Mouse (Mus musculus) spleen, adult 2 months (tissue): Measurements from ENCODE around the gene Srebf2.

ENCODE experiments used
- CTCF ChIP-seq: fragments of 200-500 bp; IDR thresholded peaks from 2 replicates; pipeline ENCODE4 v1.5.1; 2011; ENCODE audit warnings: mild to moderate bottlenecking, inconsistent platforms; ENCODE audit not compliant: insufficient read depth, insufficient read length, insufficient replicate concordance; ENCODE audit errors: extremely low read depth
- POLR2A ChIP-seq: fragments of 200-500 bp; IDR thresholded peaks from 2 replicates; pipeline ENCODE4 v1.6.1; 2011; ENCODE audit warnings: low read depth, low read length, inconsistent platforms

GRCm38 (mm10) chr15:82198342-82198741, 51.4 kb downstream of the Srebf2 start:
- no peak for TF ChIP-seq CTCF
- TF ChIP-seq POLR2A, result no peak
